Mouse (Mus musculus) adrenal gland, postnatal 36 days (tissue): ENCODE measurements around the gene Gtf2ird1. TPM values are rescaled to one million over a fixed set of nuclear protein-coding genes. Genes with fewer than 3 reads are reported as not detected.
A peak's percentile ranks its signal among the peaks of the same experiment; 100 is the strongest.
"Not testable (repeated sequence)": the region's sequence is repeated elsewhere in the genome, so short reads cannot be mapped to it uniquely, and the experiment has no call there.

Source experiments
- DNase-seq, 2 experiments: peaks; one replicate each; pipeline ENCODE4 v3.0.0; 2021; ENCODE audit warnings: mixed read lengths in 1 of 2
- total RNA-seq, 2 experiments: library from RNA; stranded (reverse); gene quantifications; 2 replicates each; pipeline ENCODE4 v1.2.3; 2021

Gene Gtf2ird1
- total RNA-seq, 2 experiments from 2014 or later: 44.4 to 59.1 TPM

GRCm38 (mm10) chr5:134344076-134344475 lies 112.4 kb downstream of the Gtf2ird1 start:
- no peak for DNase-seq

DNA sequence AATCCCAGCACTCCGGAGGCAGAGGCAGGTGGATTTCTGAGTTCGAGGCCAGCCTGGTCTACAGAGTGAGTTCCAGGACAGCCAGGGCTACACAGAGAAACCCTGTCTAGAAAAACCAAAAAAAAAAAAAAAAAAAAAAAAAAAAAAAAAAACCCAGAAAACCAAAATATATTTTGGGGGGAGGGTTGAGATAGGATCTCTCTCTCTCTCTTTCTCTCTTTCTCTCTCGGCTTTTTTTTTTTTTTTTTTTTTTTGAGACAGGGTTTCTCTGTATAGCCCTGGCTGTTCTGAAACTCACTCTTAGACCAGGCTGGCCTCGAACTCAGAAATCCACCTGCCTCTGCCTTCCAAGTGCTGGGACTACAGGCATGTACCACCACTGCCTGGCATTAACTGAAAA lies 113.0 kb downstream of the Gtf2ird1 start:
- not testable (repeated sequence) for DNase-seq

DNA sequence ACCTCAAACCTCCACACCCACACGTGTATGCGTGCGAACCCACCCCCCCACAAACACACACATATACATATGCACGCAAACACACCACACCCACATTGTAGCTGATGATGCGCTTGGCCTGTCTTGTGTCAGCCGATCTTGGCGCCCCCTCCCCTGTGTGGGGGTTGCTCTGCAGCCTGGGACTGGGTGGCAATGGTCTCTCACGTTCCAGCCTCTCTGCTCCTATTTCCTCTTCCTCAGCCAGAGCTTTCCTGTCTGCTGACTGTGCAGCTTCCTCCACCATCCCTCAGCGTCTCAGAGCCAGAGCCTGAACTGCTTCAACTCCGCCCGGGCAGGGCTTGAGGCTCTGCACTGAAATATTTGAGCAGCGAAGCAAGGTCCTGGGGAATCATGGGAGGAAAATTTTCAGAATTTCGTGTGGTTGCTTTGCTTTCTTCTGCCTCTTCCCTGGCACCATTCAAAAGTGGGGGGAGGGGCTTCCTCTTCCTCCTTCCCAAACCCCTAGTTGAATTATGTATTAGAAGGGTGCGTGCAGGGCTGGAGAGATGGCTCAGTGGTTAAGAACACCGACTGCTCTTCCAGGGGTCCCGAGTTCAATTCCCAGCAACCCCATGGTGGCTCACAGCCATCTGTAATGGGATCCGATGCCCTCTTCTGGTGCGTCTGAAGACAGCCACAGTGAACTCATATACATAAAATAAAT lies 113.9 kb downstream of the Gtf2ird1 start:
- DNase-seq: peak in 1 of 2 experiments; percentile 37

GRCm38 (mm10) chr5:134341721-134342120 lies 114.8 kb downstream of the Gtf2ird1 start:
- no peak for DNase-seq

- DNase-seq: peak; percentile 22 to 35
Observed at GRCm38 (mm10) chr5:134341321-134341720, 115.2 kb downstream of the Gtf2ird1 start.

- no peak for DNase-seq
Observed at GRCm38 (mm10) chr5:134340101-134340522, 116.4 kb downstream of the Gtf2ird1 start.

DNA sequence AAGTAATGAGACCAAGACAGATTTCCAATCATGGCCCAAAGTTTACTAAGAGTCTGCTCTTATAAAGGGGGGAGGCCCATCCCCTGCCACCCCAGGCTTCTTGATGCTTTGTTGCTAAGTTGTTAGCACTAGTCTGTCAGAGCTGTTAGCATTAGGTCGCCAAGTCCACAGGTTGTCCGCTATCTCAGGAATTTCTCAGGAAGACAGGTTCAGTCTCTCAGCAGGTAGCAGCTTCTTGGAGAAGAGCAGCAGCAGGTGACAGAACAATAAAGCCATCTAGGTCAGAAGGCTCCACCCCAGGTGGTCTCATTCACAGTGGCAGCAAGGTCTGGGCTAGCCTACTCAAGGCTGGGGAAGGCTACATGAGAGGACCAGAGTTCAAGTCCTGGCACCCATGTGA lies 119.5 kb downstream of the Gtf2ird1 start:
- DNase-seq: not testable (repeated sequence)

DNA sequence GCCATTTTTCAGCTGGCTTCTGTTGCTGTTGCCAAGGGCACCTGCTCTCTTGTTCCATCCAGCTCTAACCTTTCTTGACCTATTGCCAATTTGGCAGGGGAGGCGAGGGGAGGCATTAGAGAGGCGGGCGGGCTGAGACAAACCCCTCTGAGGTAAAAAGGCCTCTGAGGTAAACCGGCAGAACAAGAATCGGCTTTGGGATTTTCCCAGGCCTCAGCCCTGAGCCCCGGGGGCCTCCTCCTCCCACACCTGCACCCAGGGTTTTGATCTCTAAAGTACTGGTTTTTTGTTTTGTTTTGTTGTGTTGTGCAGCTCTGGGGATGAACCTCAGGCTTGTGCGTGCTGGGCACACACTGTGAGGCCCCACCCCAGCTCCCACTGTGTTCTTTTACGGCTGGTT lies 123.8 kb downstream of the Gtf2ird1 start:
- no peak for DNase-seq

DNA sequence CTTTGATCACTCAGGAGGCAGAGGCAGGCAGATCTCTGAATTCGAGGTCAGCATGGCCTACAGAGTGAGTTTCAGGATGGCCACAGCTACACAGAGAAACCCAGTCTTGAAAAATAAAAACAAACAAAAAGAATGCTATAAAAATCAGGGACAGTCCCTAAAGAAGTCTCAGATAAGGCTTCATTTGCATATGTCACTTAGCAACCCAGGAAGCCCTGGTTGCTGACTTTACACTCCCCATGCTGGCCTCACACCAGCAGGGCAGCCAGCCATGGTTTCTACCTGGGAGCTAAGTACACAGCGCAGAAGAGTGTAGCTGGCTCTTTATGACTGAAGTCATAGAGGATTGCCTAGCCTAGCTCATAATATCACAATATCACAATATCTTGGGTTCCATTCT lies 126.4 kb downstream of the Gtf2ird1 start:
- DNase-seq: no peak

- no peak for DNase-seq
Observed at GRCm38 (mm10) chr5:134329311-134329710, 127.2 kb downstream of the Gtf2ird1 start.

DNA sequence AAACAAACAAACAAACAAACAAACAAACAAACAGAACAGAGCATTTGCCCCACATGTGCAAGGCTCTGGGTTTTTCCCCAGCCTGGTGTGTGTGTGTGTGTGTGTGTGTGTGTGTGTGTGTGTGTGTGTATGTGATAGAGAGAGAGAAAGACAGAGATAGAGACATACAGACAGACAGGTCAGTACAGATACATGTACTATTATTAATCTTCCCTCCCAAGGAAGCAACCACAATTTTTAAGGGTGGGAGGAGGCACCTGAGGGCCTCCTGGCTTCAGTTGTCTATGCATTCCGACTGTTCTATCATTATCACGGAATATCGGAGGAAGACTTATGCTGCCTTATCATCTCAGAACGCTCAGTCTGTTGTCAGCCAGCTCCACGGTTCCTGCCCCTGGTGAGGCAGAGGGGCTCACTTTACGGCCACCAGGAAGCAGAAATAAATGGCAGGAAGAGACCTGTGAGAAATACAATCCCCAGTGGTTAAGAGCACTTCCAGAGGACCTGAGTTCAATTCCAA lies 128.0 kb downstream of the Gtf2ird1 start:
- DNase-seq: no peak

DNA sequence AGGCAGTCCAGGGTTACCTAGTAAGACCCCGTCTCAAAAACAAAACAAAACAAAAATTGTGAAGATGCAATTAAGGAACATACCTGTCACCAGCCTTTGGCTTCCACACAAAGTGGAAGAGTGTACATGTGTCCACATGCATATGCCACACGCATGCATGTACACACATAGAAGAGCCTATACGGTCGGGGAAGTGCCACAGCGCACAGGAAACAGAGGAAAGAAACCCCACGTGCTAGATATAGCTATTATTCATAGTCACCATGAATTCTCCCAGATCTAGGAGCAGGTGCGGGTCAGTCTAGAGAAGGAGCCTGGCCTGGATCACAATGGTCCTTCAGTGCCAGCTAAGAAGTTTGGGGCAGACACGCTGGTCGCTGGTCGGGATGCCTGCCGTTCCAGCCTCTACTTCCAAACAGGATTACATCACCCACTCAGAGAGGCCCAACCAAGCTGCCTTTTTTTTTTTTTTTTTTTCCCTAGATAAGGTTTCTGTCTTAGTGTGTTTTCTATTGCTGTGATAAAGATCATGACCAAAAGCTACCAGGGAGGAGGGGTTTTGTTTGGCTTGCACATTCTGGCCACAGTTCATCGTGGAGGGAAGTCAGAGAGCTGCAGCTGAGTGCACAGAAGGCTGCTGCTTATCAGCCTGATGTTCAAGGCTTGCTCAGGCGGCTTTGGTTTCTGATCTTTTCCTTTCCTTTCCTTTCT lies 130.5 kb downstream of the Gtf2ird1 start:
- DNase-seq: no peak

DNA sequence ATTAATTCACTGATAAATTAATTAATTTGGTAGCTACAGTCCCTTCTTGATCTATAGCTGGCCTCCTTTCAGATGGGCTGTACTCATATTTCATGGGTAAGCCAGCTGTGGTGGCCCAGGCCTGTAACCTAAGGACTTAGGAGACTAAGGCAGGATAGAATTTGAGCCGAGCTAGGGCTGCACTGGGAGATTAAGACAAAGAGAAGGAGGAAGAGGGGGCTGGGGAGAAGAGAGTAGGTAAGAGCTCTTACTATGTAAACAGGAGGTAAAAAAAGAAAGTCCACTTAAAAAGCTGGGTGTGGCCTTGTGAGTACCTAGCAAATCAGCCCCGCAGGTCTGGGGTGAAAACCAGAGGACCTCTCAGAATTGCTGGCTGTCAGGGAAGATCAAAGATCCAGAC lies 132.6 kb downstream of the Gtf2ird1 start:
- DNase-seq: no peak

DNA sequence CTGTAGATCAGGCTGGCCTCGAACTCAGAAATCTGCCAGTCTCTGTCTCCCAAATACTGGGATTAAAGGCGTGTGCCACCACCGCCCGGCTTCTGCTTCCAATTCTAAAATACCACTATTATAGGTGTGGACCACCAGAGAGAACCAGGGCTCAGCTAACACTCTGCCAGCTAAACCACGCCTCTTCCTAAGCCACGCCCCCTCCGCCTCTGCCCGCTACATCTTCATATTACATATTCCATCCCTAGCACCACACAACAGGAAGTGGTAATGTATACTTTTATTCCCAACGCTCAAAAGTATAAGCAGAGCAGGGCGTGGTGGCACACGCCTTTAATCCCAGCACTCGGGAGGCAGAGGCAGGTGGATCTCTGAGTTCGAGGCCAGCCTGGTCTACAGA lies 133.2 kb downstream of the Gtf2ird1 start:
- DNase-seq: no peak

DNA sequence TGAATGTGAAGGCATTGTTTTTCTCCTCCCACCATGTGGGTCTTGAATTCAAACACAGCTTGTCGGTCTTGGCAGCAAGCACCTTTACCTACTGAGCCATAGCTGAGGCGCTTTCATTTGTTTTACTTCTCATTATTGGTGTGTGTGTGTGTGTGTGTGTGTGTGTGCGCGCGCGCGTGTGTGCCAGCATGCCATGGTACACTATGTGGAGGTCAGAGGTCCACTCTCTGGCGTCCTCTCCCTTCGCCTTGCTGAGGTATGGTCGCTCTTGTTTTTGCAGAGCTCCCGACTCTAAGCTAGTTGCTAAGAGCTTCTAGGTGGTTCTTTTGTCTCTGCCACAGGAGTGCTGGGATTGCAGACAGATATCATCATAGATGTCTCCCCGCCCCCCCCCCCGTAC lies 134.2 kb downstream of the Gtf2ird1 start:
- no peak for DNase-seq

DNA sequence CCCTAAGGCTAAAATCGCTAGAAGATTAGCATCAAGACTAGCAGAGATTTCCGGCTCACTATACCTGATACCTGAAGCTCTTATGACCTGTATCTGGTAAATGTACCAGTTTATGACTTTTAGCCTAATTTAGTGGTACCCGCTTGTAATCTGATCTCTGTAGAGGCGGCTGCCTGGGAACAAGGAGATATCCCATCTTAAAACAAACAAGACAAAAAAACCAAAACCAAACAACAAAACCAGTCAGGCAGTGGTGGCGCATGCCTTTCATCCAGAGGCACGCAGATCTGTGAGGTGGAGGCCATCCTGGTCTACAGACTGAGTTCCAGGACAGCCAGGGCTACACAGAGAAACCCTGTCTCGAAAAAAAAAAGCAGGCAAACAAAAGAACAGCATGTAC lies 134.8 kb downstream of the Gtf2ird1 start:
- no peak for DNase-seq

- no peak for DNase-seq
Observed at GRCm38 (mm10) chr5:134318903-134319302, 137.6 kb downstream of the Gtf2ird1 start.

GRCm38 (mm10) chr5:134316721-134317120 lies 139.8 kb downstream of the Gtf2ird1 start:
- DNase-seq: peak; percentile 76 to 77

DNA sequence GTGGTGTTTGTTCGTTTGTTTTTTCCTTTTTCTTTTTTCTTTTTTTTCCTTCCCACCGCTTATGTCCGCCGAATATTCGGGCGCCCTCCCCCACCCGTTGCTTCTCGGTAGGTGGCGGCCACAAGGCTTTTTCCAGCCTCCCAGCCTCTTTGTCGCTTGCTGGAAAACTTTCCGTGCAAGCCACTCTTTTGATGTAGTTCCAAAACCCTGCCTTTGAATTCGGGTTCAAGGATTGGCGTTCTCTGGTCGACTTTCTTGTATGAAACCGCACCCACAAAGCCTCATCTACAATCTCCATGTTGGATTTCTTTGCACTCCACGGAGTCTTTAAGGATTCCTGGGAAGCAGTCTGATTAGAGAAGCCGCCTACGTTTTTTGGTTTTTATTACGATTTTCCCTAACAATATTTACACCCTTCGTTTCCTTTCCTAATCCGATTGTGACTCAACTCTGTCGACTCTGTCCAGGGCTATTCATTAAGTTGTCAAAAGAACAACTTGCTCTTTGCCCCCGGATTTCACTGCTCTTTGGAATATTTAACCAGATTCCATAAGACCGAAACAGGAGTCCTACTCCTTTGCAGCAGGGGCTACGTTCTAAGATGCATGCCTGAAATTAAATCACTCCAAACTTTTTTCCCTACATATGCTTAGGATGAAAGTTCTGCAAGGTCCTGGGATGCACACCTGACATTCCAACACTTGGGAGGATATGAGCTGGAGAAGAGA lies 140.7 kb downstream of the Gtf2ird1 start:
- DNase-seq: peak; percentile 83 to 88

DNA sequence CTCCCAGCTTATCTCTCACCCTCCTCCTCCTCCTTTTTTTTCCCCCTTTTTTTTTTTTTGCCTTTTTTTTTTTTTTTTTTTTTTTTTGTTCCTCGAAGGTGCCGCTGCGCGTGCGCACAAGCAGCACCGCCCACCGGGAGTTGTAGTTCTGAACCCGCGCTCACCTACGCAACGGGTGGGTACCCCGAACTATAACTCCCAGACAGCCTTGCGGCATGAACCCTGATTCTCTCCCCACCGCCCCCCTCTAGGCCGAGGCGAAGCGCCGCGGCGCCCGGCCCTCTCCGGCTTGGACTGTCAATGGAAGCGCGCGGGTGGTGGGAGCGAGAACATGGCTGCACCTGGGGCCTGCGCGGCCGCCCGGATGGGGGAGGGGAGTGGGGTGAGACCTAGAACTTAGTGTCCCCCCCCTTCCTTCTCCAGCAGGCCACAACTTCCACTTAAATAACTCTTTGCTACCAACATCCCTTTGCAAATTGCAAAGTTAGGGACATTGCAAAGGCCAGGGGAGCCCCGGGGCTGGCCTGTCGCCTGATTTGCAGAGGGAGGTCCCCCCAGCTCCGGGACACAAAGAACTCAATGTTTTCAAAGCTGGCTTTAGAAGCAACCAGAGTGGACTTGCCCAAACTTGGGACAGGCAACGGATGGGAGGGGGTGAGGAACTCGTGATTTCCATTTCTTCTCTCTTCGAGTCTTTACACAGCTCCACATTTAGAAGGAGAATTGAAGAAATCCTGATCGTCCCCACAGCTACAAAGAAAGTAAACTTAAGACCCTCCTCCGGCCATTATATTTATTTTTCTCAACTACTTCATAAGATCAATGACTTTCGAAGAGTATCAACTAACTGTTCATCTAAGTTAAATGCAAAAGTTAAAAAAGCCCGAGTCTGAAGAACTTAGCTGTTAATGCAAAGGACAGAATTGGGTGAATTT lies 141.6 kb downstream of the Gtf2ird1 start, which contains the start of gene Gtf2i:
Gene Gtf2i (minus strand): TSS at position 73 of the 935 bp plus-strand sequence.
- peak; percentile 96 for DNase-seq

DNA sequence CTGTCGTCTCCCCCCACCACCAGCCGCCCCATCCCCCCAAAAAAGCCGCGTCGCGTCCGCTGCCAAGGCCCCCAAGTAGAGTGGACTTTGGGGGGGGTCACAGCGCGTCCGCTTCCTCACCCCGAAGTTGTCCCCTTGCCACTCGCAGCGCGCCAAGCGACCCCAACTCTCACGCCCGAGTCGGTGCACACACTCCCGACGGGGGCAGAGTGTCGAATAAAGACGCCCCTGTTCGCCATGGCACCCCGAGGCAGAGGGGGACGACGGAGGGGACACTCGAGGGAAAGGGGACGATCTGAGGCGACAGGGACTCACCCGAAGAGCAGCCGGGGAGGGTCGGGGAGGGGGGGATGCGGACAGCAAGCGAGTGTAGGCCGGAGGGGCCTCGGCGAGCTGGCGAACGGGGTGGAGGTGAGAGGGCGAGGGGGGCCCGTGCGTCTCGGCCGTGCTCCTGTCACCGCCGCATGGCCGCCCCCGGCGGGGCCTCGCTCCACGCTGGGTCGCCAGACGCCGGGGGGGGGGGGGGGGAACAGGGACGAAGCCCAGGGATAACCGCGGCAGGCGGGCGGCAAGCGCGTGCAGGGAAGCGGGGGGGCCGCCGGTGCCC lies 142.3 kb downstream of the Gtf2ird1 start:
- no peak for DNase-seq
